Mouse (Mus musculus): Measurements from ENCODE around the gene Cd28.
"Not testable (repeated sequence)": the region's sequence is repeated elsewhere in the genome, so short reads cannot be mapped to it uniquely, and the experiment has no call there.

The Cd28 gene

GRCm38 (mm10) chr1:60801210-60801671 is 84.6 kb downstream of the Cd28 start:
- no peak for DNase-seq (ENCODE audit: low read depth)

- DNase-seq (ENCODE audit: low read depth) = no peak
Measured at GRCm38 (mm10) chr1:60803128-60803824, 86.7 kb downstream of the Cd28 start.

- no peak for DNase-seq (ENCODE audit: low read depth)
Measured at GRCm38 (mm10) chr1:60803825-60804696, 87.5 kb downstream of the Cd28 start.

- DNase-seq (ENCODE audit: low read depth) = no peak
Measured at GRCm38 (mm10) chr1:60805178-60805577, 88.6 kb downstream of the Cd28 start.

DNA sequence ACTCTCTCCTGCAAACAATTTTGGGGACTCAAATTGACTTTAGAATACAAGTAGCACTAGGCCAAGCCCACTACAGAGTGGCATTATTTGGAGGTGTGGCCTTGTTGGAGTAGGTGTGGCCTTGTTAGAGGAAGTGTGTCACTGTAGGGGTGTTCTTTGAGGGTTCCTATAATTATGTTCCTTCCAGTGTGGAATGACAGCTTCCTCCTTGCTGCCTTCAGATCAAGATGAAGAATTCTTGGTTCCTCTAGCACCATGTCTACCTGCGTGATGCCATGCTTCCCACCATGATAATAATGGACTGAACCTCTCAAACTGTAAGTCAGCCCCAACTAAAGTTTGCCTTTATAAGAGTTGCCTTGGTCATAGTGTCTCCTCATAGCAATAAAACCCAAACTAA is 91.1 kb downstream of the Cd28 start:
- no peak for DNase-seq (ENCODE audit: low read depth)

DNA sequence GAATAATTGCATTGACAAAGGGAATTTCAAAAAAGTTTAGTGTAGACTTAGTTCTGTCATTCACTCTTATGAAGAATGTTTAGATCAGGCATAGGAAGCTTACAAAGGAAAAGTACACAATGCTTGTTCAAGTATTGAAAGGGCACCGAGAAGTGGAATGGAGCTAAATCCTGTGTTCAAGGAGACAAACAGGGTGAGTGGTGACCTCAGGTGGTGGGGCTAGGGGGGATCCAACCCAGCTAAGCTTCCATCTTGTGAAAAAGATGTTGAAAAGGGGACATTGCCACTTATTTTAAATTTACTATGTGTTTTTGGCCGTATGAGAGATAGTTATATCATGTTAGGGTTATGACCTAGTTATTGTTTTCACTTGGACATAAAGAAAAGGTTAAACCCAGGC is 91.9 kb downstream of the Cd28 start:
- DNase-seq (ENCODE audit: low read depth) = no peak

DNA sequence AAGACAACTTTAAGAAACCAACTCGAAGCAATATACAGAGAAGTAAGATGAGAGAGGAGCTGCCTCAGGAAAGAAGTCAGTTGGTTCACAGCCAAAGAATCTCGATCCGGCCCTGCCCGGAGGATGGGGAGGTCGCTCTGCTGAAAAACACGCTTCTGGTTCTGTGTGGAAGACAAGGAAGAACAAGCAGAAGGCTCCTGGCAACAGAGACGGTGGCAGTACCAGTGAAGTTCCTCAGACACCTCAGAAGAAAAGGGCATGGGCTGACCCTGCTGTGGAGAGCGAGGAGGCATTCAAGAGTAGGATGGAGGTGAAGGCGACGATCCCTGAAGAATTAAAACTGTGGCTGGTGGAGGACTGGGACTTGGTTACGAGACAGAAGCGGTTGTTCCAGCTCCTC is 92.6 kb downstream of the Cd28 start:
- DNase-seq (ENCODE audit: low read depth) = no peak

- no peak for DNase-seq (ENCODE audit: low read depth)
Measured at GRCm38 (mm10) chr1:60810821-60811220, 94.2 kb downstream of the Cd28 start.

GRCm38 (mm10) chr1:60811998-60812397 is 95.4 kb downstream of the Cd28 start:
- no peak for DNase-seq (ENCODE audit: low read depth)

GRCm38 (mm10) chr1:60813411-60813810 is 96.8 kb downstream of the Cd28 start:
- DNase-seq (ENCODE audit: low read depth) = no peak

DNA sequence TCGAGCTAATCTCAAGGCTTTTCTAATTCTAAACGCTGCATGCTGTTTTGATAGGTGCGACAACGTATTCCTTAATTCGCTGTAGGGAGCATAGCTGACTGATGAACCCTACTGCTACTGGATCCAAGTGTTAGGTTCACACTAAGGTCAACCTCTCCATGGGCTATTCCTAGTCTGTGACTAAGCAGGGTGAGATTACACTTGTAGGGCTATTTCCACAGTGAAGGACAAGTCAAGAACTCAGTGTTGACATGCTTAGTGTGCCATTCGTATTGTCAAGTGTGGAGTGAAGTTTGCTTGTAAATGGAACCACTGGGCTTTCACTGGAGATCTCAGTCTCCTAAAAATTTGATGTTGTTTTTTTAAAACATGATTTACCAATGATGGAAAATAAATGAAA is 99.3 kb downstream of the Cd28 start:
- no peak for DNase-seq (ENCODE audit: low read depth)

DNA sequence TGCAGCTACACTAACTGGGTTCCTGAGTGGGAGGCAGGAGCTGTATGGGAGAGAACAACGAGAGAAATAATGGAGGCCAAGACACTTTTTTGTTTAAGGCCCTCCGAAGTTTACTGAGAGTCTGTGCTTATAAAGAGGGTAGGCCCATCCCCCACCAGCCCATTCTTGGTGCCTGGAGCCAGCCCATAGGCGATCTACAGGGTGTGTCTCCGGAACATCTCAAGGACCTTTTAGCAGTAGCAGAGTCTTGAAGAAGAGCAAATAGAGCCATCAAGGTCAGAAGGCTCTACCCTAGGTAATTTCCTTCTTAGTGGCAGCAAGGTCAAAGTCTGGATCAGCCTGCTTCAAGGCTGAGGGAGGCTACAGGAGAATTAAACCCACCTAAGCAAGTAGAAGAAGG is 101.9 kb downstream of the Cd28 start:
- not testable (repeated sequence) for DNase-seq (ENCODE audit: low read depth)

GRCm38 (mm10) chr1:60819993-60820392 is 103.4 kb downstream of the Cd28 start:
- DNase-seq (ENCODE audit: low read depth) = no peak

DNA sequence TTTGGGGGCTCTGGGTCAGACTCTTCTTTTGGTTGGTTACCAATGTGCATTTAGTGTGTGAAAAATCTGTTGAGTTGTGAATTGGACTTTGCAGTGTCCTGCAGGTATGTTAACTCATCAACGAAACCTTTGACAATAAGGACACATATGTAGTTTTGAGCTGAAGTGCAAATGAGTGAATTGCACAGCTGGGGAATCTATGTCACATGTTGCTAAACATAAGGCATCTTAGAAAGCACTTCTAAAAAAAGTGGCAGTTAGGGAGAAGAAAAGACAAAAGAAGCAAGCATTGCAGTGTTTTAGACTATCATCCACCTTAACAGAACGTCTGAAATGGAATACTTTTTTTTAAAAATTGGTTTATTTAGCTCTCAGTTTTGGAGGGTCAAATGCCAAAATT is 104.4 kb downstream of the Cd28 start:
- no peak for DNase-seq (ENCODE audit: low read depth)

- DNase-seq (ENCODE audit: low read depth) = no peak
Measured at GRCm38 (mm10) chr1:60821590-60821989, 105.0 kb downstream of the Cd28 start.

All from fibroblast of lung, adult 2 months (primary cell).